Mouse (Mus musculus) urinary bladder, postnatal 36 days (tissue): ENCODE measurements at regions not wholly inside any gene's neighbourhood (a gene's known extent, or its start where the extent isn't known, plus 50 kb on each side); places are given as distances from the start of the nearest gene placed in this dataset.
A peak's percentile ranks its signal among the peaks of the same experiment; 100 is the strongest.

Experiments used
- DNase-seq, 2 experiments: peaks; one replicate each; pipeline ENCODE4 v3.0.0; 2022; ENCODE audit warnings: low spot score in 2 of 2, mixed read lengths in 1 of 2

DNA sequence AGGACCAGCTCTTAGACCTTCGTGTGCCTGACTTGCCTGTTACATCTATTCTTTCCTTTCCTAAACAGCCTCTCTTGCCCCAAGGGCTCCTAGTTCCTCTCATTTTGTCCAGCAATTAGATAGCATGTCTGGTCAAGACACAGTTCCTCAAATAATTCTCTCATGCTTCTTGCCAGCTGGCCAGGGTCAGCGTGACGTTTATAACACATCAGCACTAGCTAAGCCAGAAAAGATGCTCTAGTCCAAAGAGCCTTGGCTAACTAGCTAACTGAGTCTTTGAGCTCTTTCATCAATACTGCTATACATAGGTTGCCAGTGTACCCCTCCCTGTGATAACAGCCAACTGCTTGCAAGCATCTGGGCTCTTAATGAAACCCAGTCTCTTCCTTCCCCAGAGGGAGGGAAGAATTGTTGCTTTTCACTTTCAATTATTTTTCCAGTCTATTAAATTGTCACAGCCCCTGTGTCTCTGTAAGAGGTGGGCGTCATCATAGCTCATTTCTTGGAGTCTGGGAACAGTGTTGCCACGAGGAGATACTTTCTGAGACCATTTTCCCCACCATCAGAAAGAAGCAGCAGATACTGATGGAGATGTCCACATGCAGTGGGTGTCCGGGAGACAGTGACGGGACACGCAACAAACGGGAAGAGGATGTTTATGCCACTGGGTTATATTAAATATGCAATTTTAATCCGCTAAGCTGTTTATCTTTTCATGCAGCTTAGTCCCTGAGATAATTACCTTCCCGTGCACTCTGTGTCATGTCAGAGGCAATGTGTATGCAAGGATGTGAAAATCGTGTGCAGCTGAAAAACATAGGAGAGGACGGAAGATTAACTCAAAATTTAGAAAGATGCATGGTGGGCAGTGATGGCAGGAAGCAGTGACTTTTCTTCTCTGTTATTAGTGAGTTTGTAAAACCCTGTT lies 250.1 kb upstream of the Nmur2 start:
- DNase-seq: peak in 1 of 2 experiments; percentile 5

- no peak for DNase-seq
Observed at GRCm38 (mm10) chr11:56285575-56286260, 244.9 kb upstream of the Nmur2 start.

- DNase-seq: no peak
Observed at GRCm38 (mm10) chr11:56281201-56281600, 240.4 kb upstream of the Nmur2 start.

DNA sequence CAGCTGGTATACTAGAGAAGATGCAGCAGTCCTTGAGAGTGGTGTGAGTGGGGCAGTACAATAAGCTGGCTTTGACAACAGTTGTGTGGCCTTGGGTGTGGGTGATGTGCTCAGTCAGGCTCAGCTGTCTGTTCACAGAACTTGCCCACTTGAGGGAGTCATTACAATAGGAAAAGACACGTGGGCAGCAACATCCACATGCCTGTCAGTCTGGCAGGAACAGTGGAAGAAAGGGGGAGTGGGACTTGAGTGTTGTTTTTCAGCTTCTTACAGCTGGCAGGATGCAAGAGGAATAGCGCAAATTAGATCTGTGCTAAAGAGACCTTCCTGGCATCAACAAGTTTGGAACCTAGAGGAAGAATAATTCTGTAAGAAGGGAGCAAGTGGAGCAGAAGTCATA lies 239.4 kb upstream of the Nmur2 start:
- no peak for DNase-seq

DNA sequence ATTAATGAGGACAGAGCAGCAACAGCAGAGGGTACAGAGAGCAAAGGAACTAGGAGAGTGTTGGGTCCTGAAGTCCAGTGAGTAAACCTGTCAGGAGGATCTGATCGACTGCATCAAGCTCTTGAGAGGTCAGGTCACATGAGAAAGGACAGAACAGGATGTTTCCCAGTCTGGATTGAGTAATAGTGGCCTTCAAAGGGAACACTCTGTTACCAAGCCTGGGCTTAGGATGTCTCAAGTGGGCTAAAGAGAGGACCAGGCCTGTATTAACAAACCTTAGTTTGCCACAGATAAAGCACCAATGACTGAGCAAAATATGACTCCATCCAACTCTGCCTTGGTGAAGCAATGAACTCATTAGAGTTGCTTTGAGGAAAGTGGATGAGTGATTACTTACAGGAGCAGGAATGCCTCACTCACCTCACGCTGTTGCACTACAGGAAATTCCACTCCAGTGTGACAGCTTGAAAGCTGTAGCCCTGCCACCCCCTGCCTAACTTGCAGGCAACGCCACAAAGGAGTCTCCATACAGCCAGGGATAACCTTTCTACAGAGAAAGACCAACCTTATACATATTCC lies 229.2 kb upstream of the Nmur2 start:
- no peak for DNase-seq

- no peak for DNase-seq
Observed at GRCm38 (mm10) chr11:56262726-56263125, 221.9 kb upstream of the Nmur2 start.

- no peak for DNase-seq
Observed at GRCm38 (mm10) chr11:56256356-56256755, 215.5 kb upstream of the Nmur2 start.

DNA sequence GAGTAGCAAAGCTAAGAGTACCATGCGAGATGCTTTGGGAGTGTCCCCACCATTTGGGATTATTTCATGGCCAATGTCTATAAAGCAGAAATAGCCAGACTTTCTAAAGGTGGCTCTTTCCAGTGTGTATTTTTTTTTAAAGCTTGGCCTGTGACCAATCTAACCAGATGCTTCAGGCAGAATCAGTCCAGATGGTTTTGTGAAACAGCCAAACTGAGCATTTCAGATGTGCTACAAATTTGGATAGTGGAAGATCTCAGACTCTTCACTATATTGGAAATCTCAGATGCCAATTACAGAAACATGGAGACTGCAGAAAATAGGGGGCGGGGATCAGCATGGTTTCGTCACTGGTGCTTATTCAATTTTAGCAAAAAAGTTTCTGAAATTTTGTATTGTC lies 213.6 kb upstream of the Nmur2 start:
- no peak for DNase-seq

GRCm38 (mm10) chr11:56247333-56247823 lies 206.6 kb upstream of the Nmur2 start:
- no peak for DNase-seq

GRCm38 (mm10) chr11:56246549-56247332 lies 205.9 kb upstream of the Nmur2 start:
- no peak for DNase-seq

- no peak for DNase-seq
Observed at GRCm38 (mm10) chr11:56244951-56245350, 204.1 kb upstream of the Nmur2 start.

DNA sequence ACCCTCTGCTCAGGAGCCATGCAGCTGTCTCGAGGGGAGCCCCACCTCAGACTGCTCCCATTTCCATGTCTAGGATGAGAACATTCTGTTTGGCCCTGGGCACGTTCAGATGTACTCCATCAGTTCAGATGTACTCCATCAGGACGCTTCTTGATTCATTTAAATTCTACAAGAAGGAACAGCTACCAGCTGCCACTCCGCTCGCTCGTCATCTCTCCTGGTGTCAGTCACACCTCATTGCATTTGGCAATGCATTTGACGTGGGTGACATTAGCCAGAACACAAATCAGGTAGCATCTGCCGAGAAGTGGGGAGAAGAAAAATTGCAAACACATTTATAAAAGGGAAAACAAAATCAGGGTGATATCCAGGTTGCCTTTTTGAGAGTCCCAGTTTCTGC lies 202.6 kb upstream of the Nmur2 start:
- DNase-seq: peak in 1 of 2 experiments; percentile 0

- DNase-seq: no peak
Observed at GRCm38 (mm10) chr11:56238745-56239144, 197.9 kb upstream of the Nmur2 start.

GRCm38 (mm10) chr11:56224999-56225398 lies 184.2 kb upstream of the Nmur2 start:
- DNase-seq: no peak

- no peak for DNase-seq
Observed at GRCm38 (mm10) chr11:56215706-56216105, 174.9 kb upstream of the Nmur2 start.

GRCm38 (mm10) chr11:56201844-56202243 lies 161.0 kb upstream of the Nmur2 start:
- no peak for DNase-seq

GRCm38 (mm10) chr11:56195316-56195715 lies 154.5 kb upstream of the Nmur2 start:
- no peak for DNase-seq

- no peak for DNase-seq
Observed at GRCm38 (mm10) chr11:56193426-56193825, 152.6 kb upstream of the Nmur2 start.

DNA sequence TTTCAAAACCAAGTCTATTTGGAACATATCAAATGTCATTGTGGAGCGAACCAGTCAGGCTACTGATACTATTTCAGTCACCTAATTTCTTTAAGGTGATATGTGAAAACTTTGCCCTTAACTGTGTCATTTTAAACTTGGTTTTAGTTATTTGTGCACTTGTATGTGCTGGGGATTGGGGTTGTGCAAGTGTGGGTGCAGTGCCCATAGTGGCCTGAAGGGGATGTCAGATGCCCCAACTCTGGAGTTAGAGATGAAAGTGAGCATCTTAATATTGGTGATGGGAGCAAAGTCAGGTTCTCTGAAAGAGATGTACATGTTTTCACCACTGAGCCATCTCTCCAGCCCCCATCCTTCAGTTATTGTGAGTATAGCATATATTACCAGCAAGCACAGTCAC lies 133.1 kb upstream of the Nmur2 start:
- no peak for DNase-seq

GRCm38 (mm10) chr11:56173246-56173645 lies 132.4 kb upstream of the Nmur2 start:
- no peak for DNase-seq

GRCm38 (mm10) chr11:56169576-56169975 lies 128.8 kb upstream of the Nmur2 start:
- no peak for DNase-seq

DNA sequence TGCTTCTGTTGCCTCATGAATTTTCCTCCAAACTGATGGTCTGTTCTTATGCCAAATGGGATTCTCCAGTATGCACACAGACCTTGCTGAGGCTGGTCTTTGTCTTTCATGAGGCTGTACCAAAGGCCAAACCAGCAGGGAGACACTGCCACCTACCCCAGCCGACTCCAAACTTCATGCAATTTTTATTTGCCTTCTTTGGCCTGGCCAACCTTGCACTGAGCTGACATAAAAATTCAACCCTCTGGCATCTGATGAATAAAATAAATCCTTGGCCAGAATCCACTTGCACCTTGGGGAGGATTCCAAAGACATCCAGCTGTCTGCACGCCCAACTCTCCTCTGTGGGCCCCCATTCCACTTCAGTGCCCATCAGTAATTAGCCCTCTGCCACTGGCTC lies 126.0 kb upstream of the Nmur2 start:
- DNase-seq: no peak
